Mouse (Mus musculus) stomach, embryonic 16.5 days (tissue): ENCODE data around the gene Slc15a4. TPM values are rescaled to one million over a fixed set of nuclear protein-coding genes. Genes with fewer than 3 reads are reported as not detected.

Source experiments
- ATAC-seq: fragments of 200-750 bp; cut with Nextera tagmentation; 2 replicates; pipeline ENCODE4 v1.8.0; 2017; ENCODE audit warnings: moderate number of reproducible peaks, moderate TSS enrichment; ENCODE audit not compliant: insufficient read depth, low FRiP score
- H3K27ac ChIP-seq: fragments of 300-500 bp; sonication (generic); 2 replicates; pipeline ENCODE4 v1.5.1; 2014; ENCODE audit warnings: low read length
- H3K27me3 ChIP-seq: fragments of 300-500 bp; sonication (generic); 2 replicates; pipeline ENCODE4 v1.6.1; 2014; ENCODE audit warnings: low read length, control low read depth, mixed read lengths; ENCODE audit not compliant: control insufficient read depth, insufficient read depth
- H3K36me3 ChIP-seq: fragments of 300-500 bp; sonication (generic); 2 replicates; pipeline ENCODE4 v1.6.1; 2014; ENCODE audit warnings: low read length; ENCODE audit not compliant: control insufficient read depth, insufficient read depth
- H3K4me1 ChIP-seq: fragments of 300-500 bp; sonication (generic); 2 replicates; pipeline ENCODE4 v1.6.1; 2014; ENCODE audit warnings: low read length, control low read depth, mixed read lengths; ENCODE audit not compliant: control insufficient read depth, insufficient read depth
- H3K4me2 ChIP-seq: fragments of 300-500 bp; sonication (generic); 2 replicates; pipeline ENCODE4 v1.6.1; 2014; ENCODE audit warnings: low read depth, low read length, mixed read lengths
- H3K4me3 ChIP-seq: fragments of 300-500 bp; sonication (generic); replicated peaks from 2 replicates; pipeline ENCODE4 v1.5.1; 2014; ENCODE audit warnings: mild to moderate bottlenecking, low read length
- H3K9ac ChIP-seq: fragments of 300-500 bp; sonication (generic); 2 replicates; pipeline ENCODE4 v1.6.1; 2014; ENCODE audit warnings: low read length
- H3K9me3 ChIP-seq: fragments of 300-500 bp; sonication (generic); replicated peaks from 2 replicates; pipeline ENCODE4 v1.6.1; 2016; ENCODE audit warnings: low read length, control low read depth; ENCODE audit not compliant: control insufficient read depth
- WGBS: fragments of 180-500 bp; shearing (Covaris S2); extraction: QIAGEN DNeasy Blood & Tissue Kit; methylation state at CpG from one replicate; pipeline ENCODE4 v1.1.7; 2014; 5-methylcytosine and 5-hydroxymethylcytosine counted together
- polyA plus RNA-seq: library from polyadenylated mRNA; unstranded; fragments of >200 nt; fragmentation: Nextera tagmentation; extraction: Ambion mirVana; gene quantifications from 2 replicates; pipeline ENCODE4 v1.2.1, GENCODE M21; 2015

The Slc15a4 gene
- polyA plus RNA-seq, 1 experiment from 2014 or later = 15.3 TPM

GRCm38 (mm10) chr5:127612397-127612796, 20.3 kb downstream of the Slc15a4 start:
- 96% methylated on average over 6 of the region's 6 CpGs for WGBS
- H3K9ac ChIP-seq = no peak overlapping the region
- no peaks in the 10 kb centered on the region for H3K9me3 ChIP-seq
- H3K4me1 ChIP-seq = peaks cover 31% of the 10 kb centered on the region
- H3K27me3 ChIP-seq = no peaks in the 10 kb centered on the region
- no peak for ATAC-seq
- no peak overlapping the region for H3K4me2 ChIP-seq
- H3K4me3 ChIP-seq = no peak overlapping the region
- no peak overlapping the region for H3K27ac ChIP-seq
- no peaks in the 10 kb centered on the region for H3K36me3 ChIP-seq

GRCm38 (mm10) chr5:127611881-127612280, 20.8 kb downstream of the Slc15a4 start:
- WGBS = 71% methylated on average over 1 of the region's 1 CpGs
- Histone ChIP-seq H3K27ac (no peak overlapping the region), H3K4me3 (no peak overlapping the region), H3K9ac (no peak overlapping the region), H3K4me2 (no peak overlapping the region), H3K36me3 (no peaks in the 10 kb centered on the region), H3K27me3 (no peaks in the 10 kb centered on the region), H3K4me1 (peaks cover 31% of the 10 kb centered on the region), H3K9me3 (no peaks in the 10 kb centered on the region)
- ATAC-seq = no peak

DNA sequence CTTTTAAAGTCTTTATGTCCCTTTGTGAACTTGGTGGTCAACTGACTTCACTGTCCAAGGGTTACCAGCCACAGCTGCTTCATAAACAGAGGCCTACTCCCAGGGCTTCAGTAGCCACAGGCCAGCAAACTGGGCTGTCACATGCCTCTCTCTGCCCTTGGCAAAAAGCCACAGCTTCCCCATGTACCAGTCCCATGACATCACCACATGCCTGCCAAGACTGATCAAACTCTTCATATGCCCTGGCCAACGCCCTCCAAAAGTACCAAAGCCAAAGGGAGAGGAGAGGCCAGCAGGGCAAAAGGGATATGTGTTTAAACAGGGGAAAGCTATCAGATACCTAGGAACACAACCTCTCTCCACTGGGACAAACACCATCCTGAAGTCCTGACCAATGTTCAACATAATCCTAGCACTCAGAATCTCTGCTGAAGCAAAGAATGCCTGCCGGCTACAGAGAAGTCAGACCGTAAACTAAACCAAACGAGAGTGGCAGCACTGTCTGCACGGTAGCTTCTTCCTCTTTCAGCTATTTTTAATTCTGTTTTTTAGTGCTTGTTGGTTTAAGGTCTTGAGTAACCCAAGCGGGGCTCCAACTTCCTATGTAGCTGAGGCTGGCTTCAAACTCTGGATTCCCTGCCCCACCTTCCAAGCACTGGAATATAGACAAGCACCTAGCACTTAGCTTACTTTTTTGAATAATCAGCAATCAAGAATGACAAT, 21.7 kb downstream of the Slc15a4 start:
- WGBS = 67% methylated on average over 6 of the region's 6 CpGs
- no peak overlapping the region for H3K9ac ChIP-seq
- no peaks in the 10 kb centered on the region for H3K9me3 ChIP-seq
- peaks cover 26% of the 10 kb centered on the region for H3K4me1 ChIP-seq
- ATAC-seq = 0 out of 2 replicates have a peak, but pooled peaks have one; percentile 20
- no peak overlapping the region for H3K27ac ChIP-seq
- H3K4me3 ChIP-seq = no peak overlapping the region
- H3K36me3 ChIP-seq = 0 out of 2 replicates have a peak, but pooled peaks cover 6% of the 10 kb centered on the region
- H3K27me3 ChIP-seq = no peaks in the 10 kb centered on the region
- H3K4me2 ChIP-seq = 0 out of 2 replicates have a peak overlapping the region, but pooled peaks have one; percentile 3

- Histone ChIP-seq H3K9ac (no peak overlapping the region), H3K4me1 (peaks cover 14% of the 10 kb centered on the region), H3K36me3 (0 out of 2 replicates have a peak, but pooled peaks cover 8% of the 10 kb centered on the region), H3K4me2 (no peak overlapping the region), H3K9me3 (no peaks in the 10 kb centered on the region), H3K27ac (no peak overlapping the region), H3K4me3 (no peak overlapping the region), H3K27me3 (no peaks in the 10 kb centered on the region)
- WGBS = 74% methylated on average over 7 of the region's 7 CpGs
- ATAC-seq = peak; percentile 46; the same call in 1 of the 2 replicates
Observed at GRCm38 (mm10) chr5:127609191-127609714, 23.4 kb downstream of the Slc15a4 start.

GRCm38 (mm10) chr5:127607507-127607906, 25.2 kb downstream of the Slc15a4 start:
- H3K9me3 ChIP-seq = no peaks in the 10 kb centered on the region
- no peak overlapping the region for H3K4me3 ChIP-seq
- WGBS = 89% methylated on average over 2 of the region's 2 CpGs
- H3K27me3 ChIP-seq = no peaks in the 10 kb centered on the region
- H3K27ac ChIP-seq = no peak overlapping the region
- peaks cover 16% of the 10 kb centered on the region for H3K36me3 ChIP-seq
- peaks cover 9% of the 10 kb centered on the region for H3K4me1 ChIP-seq
- no peak overlapping the region for H3K9ac ChIP-seq
- no peak overlapping the region for H3K4me2 ChIP-seq
- no peak for ATAC-seq

DNA sequence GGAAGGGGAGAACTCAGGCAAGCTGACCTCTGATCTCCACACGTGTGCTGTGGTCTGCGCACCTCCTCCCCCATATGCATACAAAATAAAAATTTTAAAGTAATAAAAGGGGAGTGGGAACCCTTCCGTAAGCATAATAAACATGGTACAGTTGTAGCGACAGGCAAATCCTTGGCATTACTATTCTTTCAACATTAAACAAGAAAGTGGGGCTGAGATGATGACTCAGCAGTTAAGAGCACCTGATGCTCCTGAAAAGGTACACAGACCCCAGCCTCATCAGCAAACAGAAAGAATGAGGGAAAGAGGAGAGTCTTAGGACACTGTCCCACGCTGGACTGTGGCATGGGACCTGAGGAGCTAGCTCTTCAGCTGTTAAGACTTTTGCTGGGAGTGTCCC, 29.7 kb downstream of the Slc15a4 start:
- ATAC-seq = no peak
- no peaks in the 10 kb centered on the region for H3K27me3 ChIP-seq
- peaks cover 23% of the 10 kb centered on the region for H3K36me3 ChIP-seq
- no peak overlapping the region for H3K27ac ChIP-seq
- no peaks in the 10 kb centered on the region for H3K4me1 ChIP-seq
- no peak overlapping the region for H3K9ac ChIP-seq
- no peak overlapping the region for H3K4me2 ChIP-seq
- no peaks in the 10 kb centered on the region for H3K9me3 ChIP-seq
- 91% methylated on average over 5 of the region's 5 CpGs for WGBS
- H3K4me3 ChIP-seq = no peak overlapping the region

- Histone ChIP-seq H3K9me3 (no peaks in the 10 kb centered on the region), H3K27ac (no peak overlapping the region), H3K4me2 (no peak overlapping the region), H3K36me3 (peaks cover 19% of the 10 kb centered on the region), H3K9ac (no peak overlapping the region), H3K4me1 (no peaks in the 10 kb centered on the region), H3K4me3 (no peak overlapping the region), H3K27me3 (no peaks in the 10 kb centered on the region)
- WGBS = 95% methylated on average over 7 of the region's 7 CpGs
- ATAC-seq = no peak
Observed at GRCm38 (mm10) chr5:127596862-127597261, 35.8 kb downstream of the Slc15a4 start.

DNA sequence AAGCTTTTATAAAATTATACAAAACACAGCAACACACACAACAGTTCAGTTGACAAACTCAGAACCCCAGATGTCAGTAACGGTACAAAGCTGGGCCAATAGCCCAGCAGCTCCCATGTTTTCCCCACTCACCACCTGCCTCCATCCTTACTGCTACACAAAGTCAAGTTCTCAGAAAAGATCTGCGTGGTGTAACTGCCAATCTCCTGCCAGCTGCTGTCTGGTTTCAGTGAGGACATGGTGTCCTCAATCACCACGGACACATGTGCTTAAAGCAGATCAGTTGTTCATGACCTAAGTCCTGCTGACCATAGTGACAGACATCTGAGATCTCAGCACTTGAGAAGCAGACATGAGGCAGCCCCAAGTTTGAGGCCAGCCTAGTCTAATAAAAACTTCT, 37.0 kb downstream of the Slc15a4 start:
- H3K4me1 ChIP-seq = no peaks in the 10 kb centered on the region
- no peak overlapping the region for H3K9ac ChIP-seq
- no peak for ATAC-seq
- no peak overlapping the region for H3K27ac ChIP-seq
- H3K4me3 ChIP-seq = no peak overlapping the region
- H3K36me3 ChIP-seq = peaks cover 15% of the 10 kb centered on the region
- WGBS = 93% methylated on average over 3 of the region's 3 CpGs
- no peaks in the 10 kb centered on the region for H3K27me3 ChIP-seq
- no peaks in the 10 kb centered on the region for H3K9me3 ChIP-seq
- no peak overlapping the region for H3K4me2 ChIP-seq

DNA sequence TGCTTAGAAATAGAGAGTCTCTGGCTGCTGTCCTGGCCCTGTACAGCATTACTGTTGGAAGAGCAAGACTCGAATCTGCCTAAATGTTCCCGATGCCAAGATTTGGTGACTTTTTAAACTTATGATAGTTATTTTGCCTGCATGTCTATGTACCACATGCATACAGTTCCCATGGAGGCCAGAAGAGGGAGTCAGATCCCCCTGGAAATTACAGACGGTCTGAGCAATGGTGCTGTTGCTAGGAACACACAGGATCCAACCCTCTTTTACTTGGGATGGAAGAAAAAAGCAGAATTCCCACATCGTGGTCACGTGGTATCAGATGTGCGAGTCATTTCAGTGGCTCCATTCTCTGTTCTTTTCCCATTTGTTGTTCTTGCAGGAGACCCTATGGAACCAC, 39.8 kb downstream of the Slc15a4 start:
- no peaks in the 10 kb centered on the region for H3K9me3 ChIP-seq
- H3K4me1 ChIP-seq = no peaks in the 10 kb centered on the region
- no peak overlapping the region for H3K9ac ChIP-seq
- H3K27me3 ChIP-seq = no peaks in the 10 kb centered on the region
- H3K4me3 ChIP-seq = no peak overlapping the region
- H3K4me2 ChIP-seq = no peak overlapping the region
- H3K36me3 ChIP-seq = peaks cover 15% of the 10 kb centered on the region
- no peak for ATAC-seq
- no peak overlapping the region for H3K27ac ChIP-seq
- 83% methylated on average over 6 of the region's 6 CpGs for WGBS
